Mouse (Mus musculus) stomach, embryonic 14.5 days (tissue): ENCODE measurements around the gene Gpr55. TPM values are rescaled to one million over a fixed set of nuclear protein-coding genes. Genes with fewer than 3 reads are reported as not detected.

Source experiments
- ATAC-seq: fragments of 200-750 bp; cut with Nextera tagmentation; 2 replicates; pipeline ENCODE4 v1.8.0; 2017; ENCODE audit warnings: low read depth, moderate TSS enrichment; ENCODE audit not compliant: insufficient number of reproducible peaks, insufficient read depth, low FRiP score
- H3K27ac ChIP-seq: fragments of 300-500 bp; sonication (generic); 2 replicates; pipeline ENCODE4 v1.5.1; 2014; ENCODE audit warnings: mild to moderate bottlenecking, low read length, moderate library complexity, mixed read lengths
- H3K27me3 ChIP-seq: fragments of 300-500 bp; sonication (generic); 2 replicates; pipeline ENCODE4 v1.6.1; 2014; ENCODE audit warnings: low read length, control low read depth, mixed read lengths; ENCODE audit not compliant: control insufficient read depth, insufficient read depth
- H3K36me3 ChIP-seq: fragments of 300-500 bp; sonication (generic); 2 replicates; pipeline ENCODE4 v1.6.1; 2014; ENCODE audit warnings: mild to moderate bottlenecking, control low read depth, low read length, moderate library complexity, mixed read lengths; ENCODE audit not compliant: control insufficient read depth, insufficient read depth
- H3K4me1 ChIP-seq: fragments of 300-500 bp; sonication (generic); 2 replicates; pipeline ENCODE4 v1.6.1; 2014; ENCODE audit warnings: low read length, control low read depth, mixed read lengths; ENCODE audit not compliant: control insufficient read depth, insufficient read depth
- H3K4me2 ChIP-seq: fragments of 300-500 bp; sonication (generic); replicated peaks from 2 replicates; pipeline ENCODE4 v1.6.1; 2014; ENCODE audit warnings: low read depth, low read length, control low read depth
- H3K4me3 ChIP-seq: fragments of 300-500 bp; sonication (generic); 2 replicates; pipeline ENCODE4 v1.5.1; 2014; ENCODE audit warnings: low read depth, low read length, control low read depth
- H3K9ac ChIP-seq: fragments of 300-500 bp; sonication (generic); replicated peaks from 2 replicates; pipeline ENCODE4 v1.6.1; 2014; ENCODE audit warnings: low read depth, mild to moderate bottlenecking, control low read depth, low read length, moderate library complexity, mixed read lengths
- H3K9me3 ChIP-seq: fragments of 300-500 bp; sonication (generic); 2 replicates; pipeline ENCODE4 v1.6.1; 2016; ENCODE audit warnings: low read depth, low read length, control low read depth; ENCODE audit not compliant: control insufficient read depth
- WGBS: fragments of 180-500 bp; shearing (Covaris S2); extraction: QIAGEN DNeasy Blood & Tissue Kit; methylation state at CpG from one replicate; pipeline ENCODE4 v1.1.7; 2014; 5-methylcytosine and 5-hydroxymethylcytosine counted together
- polyA plus RNA-seq: library from polyadenylated mRNA; unstranded; fragments of >200 nt; fragmentation: Nextera tagmentation; extraction: Ambion mirVana; gene quantifications from 2 replicates; pipeline ENCODE4 v1.2.1, GENCODE M21; 2014

Gpr55 gene
- polyA plus RNA-seq, 1 experiment from 2014 or later = not detected

- Histone ChIP-seq H3K9ac (no peak overlapping the region), H3K4me3 (no peak overlapping the region), H3K9me3 (no peaks in the 10 kb centered on the region), H3K36me3 (no peaks in the 10 kb centered on the region), H3K27me3 (no peaks in the 10 kb centered on the region), H3K27ac (no peak overlapping the region), H3K4me2 (no peak overlapping the region), H3K4me1 (peaks cover 23% of the 10 kb centered on the region)
- 84% methylated on average over 5 of the region's 5 CpGs for WGBS
- ATAC-seq = no peak
These were observed 29.6 kb downstream of the Gpr55 start for GRCm38 (mm10) chr1:85931170-85931569.

DNA sequence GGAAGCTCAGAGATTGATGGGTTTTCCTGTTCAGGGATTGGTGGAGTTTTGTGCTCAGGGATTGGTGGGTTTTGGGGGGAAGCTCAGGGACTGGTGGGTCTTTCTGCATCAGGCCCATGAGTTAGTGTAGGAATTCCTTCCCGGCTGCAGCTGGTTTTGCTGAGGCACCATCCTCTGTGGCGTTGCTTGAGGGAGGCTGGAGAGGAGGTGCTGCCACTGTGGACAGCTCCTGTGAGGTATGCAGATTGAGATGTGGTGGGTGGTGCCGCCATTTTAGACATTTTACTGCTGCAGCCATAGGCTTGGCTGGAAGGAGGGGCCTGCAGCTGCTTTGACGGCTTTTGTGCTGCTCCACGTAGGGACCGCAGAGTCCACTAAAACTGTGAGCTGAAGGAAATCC is 31.4 kb downstream of the Gpr55 start:
- H3K4me3 ChIP-seq = no peak overlapping the region
- no peaks in the 10 kb centered on the region for H3K9me3 ChIP-seq
- WGBS = 79% methylated on average over 6 of the region's 6 CpGs
- no peak overlapping the region for H3K9ac ChIP-seq
- H3K36me3 ChIP-seq = no peaks in the 10 kb centered on the region
- H3K27me3 ChIP-seq = no peaks in the 10 kb centered on the region
- no peak for ATAC-seq
- H3K27ac ChIP-seq = no peak overlapping the region
- H3K4me2 ChIP-seq = no peak overlapping the region
- H3K4me1 ChIP-seq = peaks cover 23% of the 10 kb centered on the region

- no peak overlapping the region for H3K4me2 ChIP-seq
- ATAC-seq = no peak
- 72% methylated on average over 4 of the region's 4 CpGs for whole genome bisulfite sequencing
These were observed 32.1 kb downstream of the Gpr55 start for GRCm38 (mm10) chr1:85928688-85929065.

DNA sequence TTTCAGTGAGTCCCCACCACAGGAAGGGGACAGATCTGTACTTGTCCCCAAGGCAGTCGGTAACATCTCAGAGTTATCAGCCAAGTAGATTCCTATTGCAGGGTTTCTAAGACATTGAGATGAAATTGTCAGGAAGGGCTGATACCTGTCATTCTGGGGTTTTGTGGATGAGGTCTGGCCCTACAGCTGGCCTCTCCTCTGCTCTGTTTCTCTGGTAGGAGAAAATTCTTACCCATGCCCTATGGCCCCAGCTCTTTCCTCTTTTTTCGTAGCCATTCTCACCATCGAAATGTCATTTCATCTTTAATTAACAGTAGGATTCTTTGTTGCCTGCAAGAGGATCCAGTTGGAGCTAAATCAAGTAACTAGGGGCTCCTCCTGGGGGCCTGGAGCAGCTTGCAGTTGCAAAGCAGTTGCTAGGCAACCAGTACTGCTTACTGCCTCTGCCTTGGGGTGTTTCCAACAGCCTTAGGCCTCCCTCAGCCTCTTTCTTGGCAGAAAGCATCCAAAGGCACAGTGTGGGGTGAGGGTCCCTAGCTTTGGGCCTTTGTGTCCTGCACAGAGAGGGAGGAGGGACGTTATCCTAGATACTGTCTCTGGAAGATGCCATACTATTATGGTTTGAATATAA is 32.6 kb downstream of the Gpr55 start, which contains the start of gene 4933407L21Rik:
TSS of gene 4933407L21Rik (plus strand) at position 427 of the 631 bp plus-strand sequence.
- Histone ChIP-seq H3K4me1 (peaks cover 17% of the 10 kb centered on the region), H3K36me3 (no peaks in the 10 kb centered on the region), H3K9ac (no peak within 1 kb of the TSS), H3K27me3 (no peaks in the 10 kb centered on the region), H3K27ac (no peak within 1 kb of the TSS), H3K4me2 (no peak within 1 kb of the TSS), H3K4me3 (no peak within 1 kb of the TSS), H3K9me3 (no peaks in the 10 kb centered on the region)
- ATAC-seq = peak; percentile 58; the same call in 1 of the 2 replicates
- WGBS = 68% methylated on average over 4 of the region's 4 CpGs

More at GRCm38 (mm10) chr1:85928688-85929065, 32.1 kb downstream of the Gpr55 start:
- Histone ChIP-seq H3K4me3 (no peak overlapping the region), H3K27me3 (no peaks in the 10 kb centered on the region), H3K9me3 (no peaks in the 10 kb centered on the region), H3K9ac (no peak overlapping the region), H3K4me1 (peaks cover 23% of the 10 kb centered on the region), H3K27ac (no peak overlapping the region), H3K36me3 (no peaks in the 10 kb centered on the region)

DNA sequence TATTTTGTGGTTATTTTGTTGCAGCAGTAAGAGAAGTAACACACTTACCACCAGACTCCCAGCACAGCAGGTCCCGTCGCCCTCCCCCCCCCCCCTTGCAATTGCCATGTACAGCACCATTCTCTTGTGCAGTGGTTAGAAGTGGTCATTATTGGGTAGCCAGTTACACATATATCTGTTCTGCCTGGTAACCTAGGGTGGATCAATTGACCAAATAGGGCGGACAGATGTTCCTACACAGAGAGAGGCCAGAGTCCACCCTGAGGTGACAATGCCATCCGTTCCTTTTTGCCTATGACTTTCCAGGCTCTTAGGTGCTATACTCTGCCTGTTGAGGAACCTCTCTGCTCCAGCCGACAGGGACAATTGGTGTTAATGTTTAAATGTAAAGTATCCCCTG is 35.6 kb downstream of the Gpr55 start:
- H3K9me3 ChIP-seq = no peaks in the 10 kb centered on the region
- no peak overlapping the region for H3K9ac ChIP-seq
- H3K4me1 ChIP-seq = peaks cover 10% of the 10 kb centered on the region; the same call in 1 of the 2 replicates
- H3K27ac ChIP-seq = no peak overlapping the region
- no peaks in the 10 kb centered on the region for H3K36me3 ChIP-seq
- H3K4me2 ChIP-seq = no peak overlapping the region
- no peak for ATAC-seq
- 80% methylated on average over 5 of the region's 5 CpGs for WGBS
- no peaks in the 10 kb centered on the region for H3K27me3 ChIP-seq
- H3K4me3 ChIP-seq = no peak overlapping the region

GRCm38 (mm10) chr1:85922865-85923211 is 38.0 kb downstream of the Gpr55 start:
- Histone ChIP-seq H3K27me3 (no peaks in the 10 kb centered on the region), H3K4me3 (no peak overlapping the region), H3K4me1 (peaks cover 2% of the 10 kb centered on the region; the same call in 1 of the 2 replicates), H3K9me3 (no peaks in the 10 kb centered on the region), H3K4me2 (no peak overlapping the region), H3K36me3 (no peaks in the 10 kb centered on the region), H3K9ac (no peak overlapping the region), H3K27ac (no peak overlapping the region)
- 52% methylated on average over 5 of the region's 5 CpGs for WGBS
- ATAC-seq = no peak

GRCm38 (mm10) chr1:85922127-85922864 is 38.5 kb downstream of the Gpr55 start:
- Histone ChIP-seq H3K9ac (no peak overlapping the region), H3K4me3 (no peak overlapping the region), H3K9me3 (no peaks in the 10 kb centered on the region), H3K27me3 (no peaks in the 10 kb centered on the region), H3K4me2 (no peak overlapping the region), H3K4me1 (no peaks in the 10 kb centered on the region), H3K27ac (no peak overlapping the region), H3K36me3 (no peaks in the 10 kb centered on the region)
- 67% methylated on average over 7 of the region's 7 CpGs for WGBS
- ATAC-seq = no peak

- Histone ChIP-seq H3K9me3 (no peaks in the 10 kb centered on the region), H3K4me2 (no peak overlapping the region), H3K4me3 (no peak overlapping the region), H3K27me3 (no peaks in the 10 kb centered on the region), H3K9ac (no peak overlapping the region), H3K4me1 (no peaks in the 10 kb centered on the region), H3K36me3 (no peaks in the 10 kb centered on the region), H3K27ac (no peak overlapping the region)
- no peak for ATAC-seq
- WGBS = 84% methylated on average over 7 of the region's 7 CpGs
These were observed 39.1 kb downstream of the Gpr55 start for GRCm38 (mm10) chr1:85921725-85922124.
